Mouse (Mus musculus) ES-E14 (cell line): Measurements from ENCODE around the gene Gstm1. TPM values are rescaled to one million over a fixed set of nuclear protein-coding genes. Genes with fewer than 3 reads are reported as not detected.
"Not testable (repeated sequence)": the region's sequence is repeated elsewhere in the genome, so short reads cannot be mapped to it uniquely, and the experiment has no call there.

Experiments
- DNase-seq: peaks from one replicate; pipeline ENCODE4 v3.0.0-alpha.2; 2013; ENCODE audit warnings: low read depth, low spot score
- H3K27ac ChIP-seq: 2 replicates; pipeline ENCODE4 v1.5.1; 2012; ENCODE audit warnings: low read depth, mild to moderate bottlenecking, low read length, moderate library complexity, mixed read lengths; ENCODE audit not compliant: poor library complexity, insufficient read depth, severe bottlenecking
- H3K36me3 ChIP-seq: 2 replicates; pipeline ENCODE4 v1.6.1; 2012; ENCODE audit warnings: mild to moderate bottlenecking, low read length, moderate library complexity, mixed read lengths; ENCODE audit not compliant: control insufficient read depth, poor library complexity, insufficient read depth, severe bottlenecking
- H3K4me1 ChIP-seq, 2 experiments: fragments of 150-350 bp in 1 of 2; sonication (generic) in 1 of 2; 2 replicates each; pipeline ENCODE4 v1.6.1; 2012; ENCODE audit warnings: low read length in 2 of 2, mild to moderate bottlenecking in 1 of 2, mixed read lengths in 1 of 2; ENCODE audit not compliant: control insufficient read depth in 2 of 2, insufficient read depth in 2 of 2, poor library complexity in 1 of 2
- H3K4me3 ChIP-seq, 2 experiments: fragments of 150-350 bp in 1 of 2; sonication (generic) in 1 of 2; 2 replicates each; pipeline ENCODE4 v1.5.1; 2012; ENCODE audit warnings: low read length in 2 of 2, low read depth in 1 of 2, mild to moderate bottlenecking in 1 of 2, mixed read lengths in 1 of 2; ENCODE audit not compliant: insufficient read depth in 1 of 2, poor library complexity in 1 of 2, severe bottlenecking in 1 of 2
- H3K9ac ChIP-seq: 2 replicates; pipeline ENCODE4 v1.6.1; 2012; ENCODE audit warnings: low read depth, mild to moderate bottlenecking, low read length, mixed read lengths; ENCODE audit not compliant: poor library complexity, insufficient read depth, severe bottlenecking
- H3K9me3 ChIP-seq: fragments of 150-350 bp; sonication (generic); 2 replicates; pipeline ENCODE4 v1.6.1; 2012; ENCODE audit warnings: low read depth, mild to moderate bottlenecking, low read length; ENCODE audit not compliant: control insufficient read depth, insufficient read depth
- CHD2 ChIP-seq: IDR thresholded peaks from 2 replicates; pipeline ENCODE4 v1.6.1; 2014; ENCODE audit warnings: mild to moderate bottlenecking, low read depth, low read length, inconsistent platforms
- HCFC1 ChIP-seq: IDR thresholded peaks from 2 replicates; pipeline ENCODE4 v1.6.1; 2012; ENCODE audit warnings: low read length, inconsistent platforms, borderline replicate concordance; ENCODE audit not compliant: insufficient read depth
- MAFK ChIP-seq: IDR thresholded peaks from 2 replicates; pipeline ENCODE4 v1.6.1; 2014; ENCODE audit warnings: mild to moderate bottlenecking, low read depth, low read length, inconsistent platforms; ENCODE audit not compliant: insufficient read depth
- ZC3H11A ChIP-seq: IDR thresholded peaks from 2 replicates; pipeline ENCODE4 v1.6.1; 2012; ENCODE audit warnings: low read depth, mild to moderate bottlenecking, inconsistent platforms, low read length, borderline replicate concordance
- ZNF384 ChIP-seq: IDR thresholded peaks from 2 replicates; pipeline ENCODE4 v1.6.1; 2012; ENCODE audit warnings: low read depth, low read length, inconsistent platforms
- in situ Hi-C, 2 experiments: fragments of 600-800 bp; cut with MboI; formaldehyde crosslinking; loops; one replicate each; pipeline ENCODE4 v1.15.1; 2025; ENCODE audit warnings: low sequenced_read_pairs in 2 of 2, inconsistent platforms in 1 of 2; ENCODE audit not compliant: unreplicated experiment in 2 of 2
- total RNA-seq: library from RNA; depleted of rRNA; stranded (reverse); fragments of 300-350 nt; gene quantifications from 2 replicates; pipeline ENCODE4 v1.2.3, GENCODE M21; 2012

Gene Gstm1
- total RNA-seq, 1 experiment = 7.9 TPM

DNA sequence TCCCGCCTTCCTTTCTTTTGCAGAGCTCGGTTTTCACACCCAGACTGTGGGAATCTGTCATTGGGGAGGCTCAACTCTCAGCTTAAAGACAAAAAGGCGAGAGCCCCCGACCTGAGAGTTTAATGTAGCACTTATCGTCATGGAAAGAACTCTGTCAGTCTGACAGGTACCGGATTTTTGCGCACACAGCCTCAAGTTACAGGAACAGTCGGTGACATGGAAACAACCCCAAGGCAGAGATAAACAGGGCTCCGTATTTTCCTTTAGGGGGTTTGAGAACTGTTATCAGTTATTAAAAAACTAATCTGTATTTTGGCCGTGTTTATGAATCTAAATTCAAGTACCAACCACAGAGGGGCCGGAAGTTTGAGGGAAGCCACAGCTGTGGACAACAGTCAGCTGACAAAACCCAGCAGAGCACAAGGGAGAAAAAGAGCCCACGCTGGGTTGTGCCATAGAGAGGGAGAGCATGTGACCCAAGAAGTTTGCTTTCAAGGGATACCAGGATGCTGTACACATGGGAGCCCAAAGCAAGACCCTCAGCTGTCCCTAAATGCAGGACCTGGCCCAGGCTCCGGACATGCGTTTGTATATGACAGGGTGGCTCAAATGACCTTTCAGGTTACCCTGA, 532 bp upstream of the Gstm1 start:
- in situ Hi-C loops = no loop called here
- H3K9ac ChIP-seq = peak overlapping the region; percentile 50; the same call in 1 of the 2 replicates
- no peak for TF ChIP-seq MAFK
- no peak for TF ChIP-seq ZNF384
- TF ChIP-seq CHD2 = no peak
- no peak for TF ChIP-seq ZC3H11A
- TF ChIP-seq HCFC1 = no peak

DNA sequence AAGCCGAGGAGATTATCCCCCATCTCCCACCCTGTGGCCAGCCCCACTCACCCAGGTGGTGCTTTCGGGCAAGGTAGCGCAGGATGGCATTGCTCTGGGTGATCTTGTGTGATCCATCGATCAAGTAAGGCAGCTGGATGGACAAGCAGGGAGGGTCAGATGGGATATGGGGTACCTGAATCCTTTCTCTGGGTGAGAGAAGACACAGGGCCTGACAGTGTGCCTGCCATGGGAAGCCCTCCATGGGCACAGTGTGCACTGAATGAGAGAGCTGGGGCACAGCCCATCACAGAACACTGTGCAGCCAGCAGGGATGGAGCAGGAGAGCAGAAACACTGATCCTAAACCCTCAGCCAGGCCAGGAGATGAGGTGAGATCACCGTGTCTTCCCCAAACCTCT, 1.3 kb downstream of the Gstm1 start:
- H3K27ac ChIP-seq, H3K36me3 ChIP-seq, H3K9me3 ChIP-seq, in situ Hi-C loops, DNase-seq, H3K4me3 ChIP-seq, H3K9ac ChIP-seq: not testable (repeated sequence)
- peaks cover 6 to 12% of the 10 kb centered on the region in 2 experiments; a peak in 2 of 4 replicates for H3K4me1 ChIP-seq

More for the DNA sequence above, 532 bp upstream of the Gstm1 start:
- Histone ChIP-seq H3K4me3 (peak overlapping the region in 1 of 2 experiments; percentile 32; a peak in 1 of 4 replicates), H3K9me3 (no peaks in the 10 kb centered on the region), H3K36me3 (no peaks in the 10 kb centered on the region; the same call in 1 of the 2 replicates), H3K4me1 (peaks cover 3 to 9% of the 10 kb centered on the region in 2 experiments; a peak in 2 of 4 replicates), H3K27ac (no peak overlapping the region)
- no peak for DNase-seq

GRCm38 (mm10) chr3:108014974-108015346, 2.8 kb downstream of the Gstm1 start:
- no peak overlapping the region for H3K9ac ChIP-seq
- no peak for DNase-seq
- H3K9me3 ChIP-seq = no peaks in the 10 kb centered on the region
- no peak overlapping the region for H3K27ac ChIP-seq
- in situ Hi-C loops = no loop called here
- no peak overlapping the region for H3K4me3 ChIP-seq
- TF ChIP-seq ZC3H11A = no peak
- no peak for TF ChIP-seq MAFK
- no peak for TF ChIP-seq CHD2
- TF ChIP-seq HCFC1 = no peak
- TF ChIP-seq ZNF384 = no peak
- H3K36me3 ChIP-seq = no peaks in the 10 kb centered on the region; the same call in 1 of the 2 replicates
- peaks cover 6 to 12% of the 10 kb centered on the region in 2 experiments; a peak in 2 of 4 replicates for H3K4me1 ChIP-seq

DNA sequence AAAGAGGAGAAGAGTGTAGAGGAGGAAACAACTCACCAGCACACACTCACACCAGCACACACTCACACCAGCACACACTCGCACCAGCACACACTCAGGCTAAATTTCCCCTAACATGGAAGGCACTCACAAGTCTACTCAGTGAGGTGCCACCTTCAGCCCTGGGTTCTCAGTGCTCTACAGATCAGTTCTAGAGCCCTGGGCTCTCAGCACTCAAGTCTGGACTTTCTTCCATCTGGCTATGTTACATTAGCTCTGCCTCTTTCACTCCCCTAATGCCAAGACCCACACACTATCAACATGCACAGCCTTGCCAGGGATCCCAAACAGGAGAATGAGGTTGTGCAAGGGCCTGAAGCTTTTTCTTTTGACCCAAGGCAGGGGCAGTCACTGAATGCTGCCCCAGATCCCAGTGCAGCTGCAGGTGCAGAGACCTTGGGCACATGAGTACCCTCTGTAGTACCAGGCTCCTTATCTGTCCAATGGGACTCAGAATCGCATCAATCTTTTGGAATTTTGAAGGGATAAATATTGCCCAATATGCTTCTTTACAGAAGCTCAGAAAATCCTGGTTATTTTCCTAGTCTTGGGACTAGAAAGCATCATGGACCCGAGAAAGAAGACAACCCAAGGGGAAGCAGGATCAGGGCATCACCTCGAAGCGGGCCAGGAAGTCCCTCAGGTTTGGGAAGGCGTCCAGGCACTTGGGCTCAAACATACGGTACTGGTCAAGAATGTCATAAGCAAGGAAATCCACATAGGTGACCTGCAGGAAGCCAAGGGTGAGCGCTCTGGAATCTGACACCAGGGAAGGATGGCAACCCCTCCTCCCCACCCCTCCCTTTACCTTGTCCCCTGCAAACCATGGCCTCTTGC, 3.4 kb downstream of the Gstm1 start:
- no peak overlapping the region for H3K27ac ChIP-seq
- H3K4me3 ChIP-seq = no peak overlapping the region
- H3K9me3 ChIP-seq = no peaks in the 10 kb centered on the region
- peaks cover 6 to 12% of the 10 kb centered on the region in 2 experiments; a peak in 2 of 4 replicates for H3K4me1 ChIP-seq
- in situ Hi-C loops = no loop called here
- no peak for TF ChIP-seq MAFK
- TF ChIP-seq ZNF384 = no peak
- TF ChIP-seq CHD2 = no peak
- TF ChIP-seq HCFC1 = no peak
- TF ChIP-seq ZC3H11A = no peak
- H3K9ac ChIP-seq = no peak overlapping the region
- DNase-seq = no peak
- no peaks in the 10 kb centered on the region; the same call in 1 of the 2 replicates for H3K36me3 ChIP-seq
